Mouse (Mus musculus) granulocyte monocyte progenitor cell, adult 5-6 weeks (primary cell): ENCODE results near the gene Map3k12. TPM values are rescaled to one million over a fixed set of nuclear protein-coding genes. Genes with fewer than 3 reads are reported as not detected.

Experiments used
- ATAC-seq: replicated peaks from 2 replicates; pipeline ENCODE4 v1.8.0; 2016; ENCODE audit warnings: mild to moderate bottlenecking, moderate TSS enrichment, inconsistent platforms; ENCODE audit not compliant: poor library complexity, severe bottlenecking
- total RNA-seq, 2 experiments: library from RNA; stranded (forward) in 1 of 2; stranded (reverse) in 1 of 2; fragments of 200-712, 200-1000 nt in 1 of 2; fragments of >200 nt in 1 of 2; fragmentation: Nextera tagmentation in 1 of 2; gene quantifications; 2 replicates each; pipeline ENCODE4 v1.2.3; 2014 to 2017

The Map3k12 gene
- total RNA-seq, 2 experiments from 2014 or later: 0.26 TPM; not detected in 1

DNA sequence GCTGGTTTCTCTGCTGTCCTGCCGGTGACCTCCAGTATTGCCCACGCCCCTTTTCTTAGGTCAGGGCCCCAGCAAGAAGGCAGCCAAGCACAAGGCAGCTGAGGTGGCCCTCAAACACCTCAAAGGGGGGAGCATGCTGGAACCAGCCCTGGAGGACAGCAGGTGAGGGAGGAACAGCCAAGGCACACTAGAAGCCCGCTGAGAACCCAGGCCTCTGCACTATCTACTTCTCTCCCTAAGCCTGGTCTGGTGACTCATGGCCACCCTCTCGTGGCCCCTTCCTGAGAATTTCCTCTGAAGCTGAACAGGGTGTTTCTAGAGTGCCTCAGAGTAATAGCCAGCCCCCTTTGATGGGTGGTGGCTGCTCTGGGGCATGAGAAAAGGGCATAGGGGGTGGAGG, 3.6 kb upstream of the Map3k12 start:
- ATAC-seq: no peak

DNA sequence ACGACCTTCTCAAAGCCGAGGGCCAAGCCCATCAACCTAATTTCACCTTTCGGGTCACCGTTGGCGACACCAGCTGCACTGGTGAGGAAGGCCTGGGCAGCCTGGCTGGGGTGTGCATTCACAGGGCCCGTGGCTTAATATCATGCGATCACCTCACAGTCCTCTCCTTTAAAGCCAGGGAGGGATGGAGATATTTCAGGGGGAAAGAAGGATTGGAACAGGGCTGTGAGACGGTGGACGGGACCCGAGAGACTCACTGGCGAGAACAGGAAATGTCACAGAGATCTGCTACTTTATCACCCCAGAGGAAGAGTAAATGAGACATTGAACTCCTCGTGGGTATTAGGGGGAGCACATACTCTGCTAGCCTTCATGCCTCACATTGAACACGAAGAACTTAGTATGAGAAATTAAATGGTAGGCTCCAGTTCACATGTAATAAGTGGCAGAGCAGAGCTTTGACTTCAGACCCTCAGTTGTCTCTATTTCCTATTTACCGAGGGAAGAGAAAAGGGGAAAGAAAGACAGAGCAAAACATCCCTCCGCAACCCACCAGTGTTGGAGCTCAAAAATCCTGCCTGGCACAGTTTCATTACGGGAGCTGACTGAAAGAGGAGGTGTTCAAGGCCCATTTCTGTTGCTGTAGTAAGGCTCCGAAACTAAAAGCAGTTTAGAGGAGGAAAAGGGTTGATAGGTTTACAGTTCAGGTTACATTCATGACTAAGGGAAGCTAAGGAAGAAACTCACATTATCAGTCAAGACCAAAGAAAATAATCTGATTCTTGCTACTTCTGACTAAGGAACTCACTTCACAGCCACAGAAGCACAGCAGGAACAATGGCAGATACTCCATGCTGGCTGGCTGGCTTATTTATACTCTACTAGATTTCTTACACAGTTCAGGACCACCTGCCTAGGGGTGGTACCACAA, 2.6 kb upstream of the Map3k12 start:
- ATAC-seq: no peak

DNA sequence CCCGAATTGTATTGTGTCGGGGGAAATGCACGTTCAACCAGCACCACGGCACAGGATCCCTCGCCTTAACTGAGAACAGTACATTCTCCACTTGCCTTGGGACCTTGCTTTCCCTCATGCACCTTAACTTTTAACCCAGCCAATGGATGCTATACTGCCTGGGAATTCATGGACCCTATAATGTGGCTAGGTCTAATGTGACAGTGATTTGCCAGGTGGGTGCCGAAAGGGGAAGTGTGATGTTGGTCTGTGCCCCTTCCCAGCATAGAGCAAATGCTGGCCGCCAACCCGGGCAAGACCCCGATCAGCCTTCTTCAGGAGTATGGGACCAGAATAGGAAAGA, 2.0 kb upstream of the Map3k12 start:
- ATAC-seq: no peak

DNA sequence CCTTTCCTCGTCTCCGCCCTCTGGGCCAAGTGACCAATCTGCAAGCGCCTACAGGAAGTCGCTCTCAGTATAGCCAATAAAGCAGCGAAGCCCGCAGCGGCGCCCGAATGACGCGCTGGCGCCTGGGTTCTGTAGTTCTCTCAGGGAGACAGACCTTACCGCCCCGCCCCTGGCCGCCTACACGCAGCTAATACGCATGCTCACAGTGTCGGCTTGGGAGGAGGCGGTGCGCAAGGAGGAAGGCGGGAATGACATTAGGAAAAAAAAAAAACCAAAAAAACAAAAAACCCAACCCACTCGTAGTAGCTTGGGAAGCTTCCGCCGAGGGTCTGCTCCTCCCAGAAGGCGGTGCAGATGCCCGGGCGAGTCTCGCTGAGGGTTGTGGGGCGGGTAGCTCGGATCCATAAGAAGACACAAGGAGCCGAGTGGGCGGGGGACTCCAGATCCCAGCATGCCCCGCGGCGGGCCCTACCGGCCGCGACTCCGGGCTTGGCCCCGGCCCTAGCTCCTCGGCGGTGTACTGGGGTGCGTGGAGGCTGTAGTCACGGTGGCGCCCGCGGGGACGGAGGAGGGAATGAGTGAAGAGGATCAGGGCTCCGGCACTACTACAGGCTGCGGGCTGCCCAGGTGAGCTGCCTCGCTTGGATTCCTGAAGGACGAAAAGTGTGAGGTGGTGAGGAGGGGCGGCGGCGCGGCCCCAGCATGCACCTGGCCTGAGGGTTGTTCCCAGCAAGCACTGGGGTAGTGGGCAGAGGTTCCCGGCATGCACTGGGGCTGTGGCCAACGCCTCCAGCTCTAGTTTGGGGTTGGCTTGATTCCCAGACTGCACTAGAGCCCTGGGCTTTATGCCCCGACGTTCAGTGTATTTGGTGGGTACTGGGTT, 1.4 kb upstream of the Map3k12 start, which contains the start of gene Tarbp2:
Gene Tarbp2 (plus strand): TSS at position 217 of the 883 bp plus-strand sequence.
- peak; percentile 77 for ATAC-seq

DNA sequence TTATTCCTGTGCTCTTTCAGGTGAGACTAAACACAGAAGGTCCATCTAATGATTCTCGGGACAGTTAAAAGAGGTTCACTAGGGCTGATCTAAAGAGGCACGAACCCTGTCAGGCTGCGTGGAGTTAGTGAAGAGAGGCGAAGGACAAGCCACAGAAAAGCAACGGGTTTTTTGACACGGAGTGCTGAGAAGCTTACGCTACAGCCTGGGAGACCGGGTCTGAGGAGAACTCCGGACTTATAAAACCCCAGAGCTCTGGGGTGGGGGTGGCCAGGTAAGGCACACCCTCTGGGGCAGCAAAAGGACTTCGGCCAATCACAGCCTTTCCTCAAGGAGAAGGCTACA, 739 bp upstream of the Map3k12 start:
- ATAC-seq: no peak

DNA sequence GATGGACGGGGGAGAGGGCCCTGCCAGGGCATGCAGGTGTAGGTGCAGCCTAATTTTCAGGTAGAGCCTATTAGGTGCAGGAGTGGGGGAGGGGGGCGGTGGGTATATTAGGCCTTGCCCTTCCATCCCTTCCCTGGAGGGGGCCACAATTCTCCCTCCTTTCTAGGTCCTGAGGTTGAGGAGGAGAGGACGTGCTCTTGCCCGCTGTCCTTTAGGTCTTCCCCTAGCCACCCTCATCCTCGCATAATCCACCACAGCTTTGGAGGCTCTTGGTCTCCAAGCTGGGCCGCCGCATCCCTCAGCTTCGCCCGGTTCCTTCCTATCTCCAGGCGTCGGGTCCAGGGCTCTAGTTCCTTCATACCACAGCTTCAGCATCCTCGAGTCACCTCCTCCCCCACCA, 571 bp downstream of the Map3k12 start:
- no peak for ATAC-seq

DNA sequence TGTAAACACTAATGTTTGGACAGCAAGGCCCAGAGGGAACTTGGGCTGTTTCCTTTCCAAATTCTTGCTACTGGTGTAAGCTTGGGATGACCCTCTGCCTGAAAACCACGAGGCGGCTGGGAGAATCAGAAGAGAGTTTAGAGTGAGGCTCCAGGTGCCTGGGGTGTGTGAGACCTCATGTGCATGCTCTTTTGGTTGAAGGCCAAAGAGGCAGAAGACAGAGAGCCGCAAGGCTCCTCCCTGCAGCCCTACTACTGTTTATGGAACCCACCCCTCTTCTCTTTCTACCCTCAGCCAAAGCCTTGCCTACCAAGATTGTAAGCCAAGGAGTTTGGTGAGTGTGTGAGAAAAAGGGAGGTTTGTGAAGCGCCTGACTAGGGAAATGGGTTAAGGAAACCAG, 1.1 kb downstream of the Map3k12 start:
- ATAC-seq: no peak

DNA sequence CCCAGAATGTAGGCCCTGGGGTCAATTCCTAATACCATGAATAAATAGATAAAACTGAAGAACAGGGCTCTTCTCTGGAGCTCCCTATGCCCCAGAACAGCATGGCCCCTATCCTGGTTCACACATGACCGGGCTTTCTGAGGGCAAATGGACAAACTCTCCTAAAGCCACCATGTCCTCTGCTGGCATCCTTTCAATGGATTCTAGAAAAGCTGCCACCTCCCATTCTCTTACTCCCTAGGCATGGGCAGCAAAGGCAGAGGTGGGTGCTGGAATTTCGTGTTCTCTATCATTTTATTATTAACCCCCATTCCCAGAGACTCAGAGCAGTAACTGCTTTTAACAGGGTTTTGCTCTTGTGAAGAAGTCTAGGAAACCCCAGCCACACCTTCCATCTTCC, 1.6 kb downstream of the Map3k12 start:
- no peak for ATAC-seq

DNA sequence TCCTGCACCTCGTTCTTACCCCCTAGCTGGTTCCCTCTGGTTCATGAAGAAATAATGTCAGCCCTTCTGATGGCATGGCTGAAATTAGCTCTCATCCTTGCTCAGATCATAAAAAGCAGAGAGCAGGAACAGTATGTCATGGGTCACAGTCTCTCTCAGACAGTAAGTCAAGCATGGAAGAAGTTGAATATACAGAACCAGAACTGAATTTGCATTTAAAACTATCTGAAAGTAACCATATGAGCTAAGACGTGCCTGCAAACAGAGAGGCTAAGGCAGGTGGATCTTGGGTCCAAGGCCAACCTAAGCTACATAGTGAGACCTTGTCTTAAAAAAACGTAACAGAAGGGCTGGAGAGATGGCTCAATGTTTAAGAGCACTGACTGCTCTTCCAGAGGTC, 3.9 kb downstream of the Map3k12 start:
- ATAC-seq: no peak

DNA sequence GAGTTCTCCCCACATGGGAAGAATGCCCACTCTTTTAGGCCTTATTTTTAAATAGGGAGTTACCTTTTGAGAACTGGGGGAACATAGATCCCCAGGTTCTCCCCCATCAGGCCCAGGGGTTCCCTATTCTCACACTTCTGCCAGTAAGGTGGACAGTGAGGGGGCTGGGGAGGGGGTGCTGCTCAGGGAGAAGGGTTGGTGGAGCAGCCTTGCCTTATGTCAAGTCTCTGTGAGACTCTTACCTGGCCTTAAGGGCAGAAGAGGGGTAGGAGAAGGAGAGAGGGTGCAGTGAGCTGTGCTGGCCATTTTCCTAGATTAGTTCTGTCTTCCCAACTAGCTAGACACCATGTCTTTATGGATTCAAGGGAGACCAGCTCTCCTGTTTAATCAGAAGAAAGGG, 4.4 kb downstream of the Map3k12 start:
- ATAC-seq: no peak

DNA sequence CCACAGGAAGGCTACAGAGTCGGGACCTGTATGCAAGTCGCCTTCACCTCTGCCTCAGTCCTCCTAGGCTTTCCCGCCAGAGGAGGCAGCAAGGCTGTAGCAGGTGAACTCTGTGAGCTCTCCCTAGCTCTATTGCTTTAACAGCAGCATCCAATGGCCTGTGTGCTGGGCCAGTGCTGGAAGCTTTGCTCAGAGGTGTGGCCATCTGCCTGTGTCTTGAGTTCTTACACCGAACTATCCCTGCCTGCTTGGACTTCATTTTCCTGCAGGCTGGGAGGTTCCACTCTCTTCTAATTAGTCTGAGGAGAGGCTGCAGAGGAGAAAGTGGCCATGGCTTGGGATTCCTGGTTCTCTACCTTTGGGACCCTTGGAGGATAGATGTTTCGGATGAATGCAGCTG, 4.9 kb downstream of the Map3k12 start:
- ATAC-seq: no peak

DNA sequence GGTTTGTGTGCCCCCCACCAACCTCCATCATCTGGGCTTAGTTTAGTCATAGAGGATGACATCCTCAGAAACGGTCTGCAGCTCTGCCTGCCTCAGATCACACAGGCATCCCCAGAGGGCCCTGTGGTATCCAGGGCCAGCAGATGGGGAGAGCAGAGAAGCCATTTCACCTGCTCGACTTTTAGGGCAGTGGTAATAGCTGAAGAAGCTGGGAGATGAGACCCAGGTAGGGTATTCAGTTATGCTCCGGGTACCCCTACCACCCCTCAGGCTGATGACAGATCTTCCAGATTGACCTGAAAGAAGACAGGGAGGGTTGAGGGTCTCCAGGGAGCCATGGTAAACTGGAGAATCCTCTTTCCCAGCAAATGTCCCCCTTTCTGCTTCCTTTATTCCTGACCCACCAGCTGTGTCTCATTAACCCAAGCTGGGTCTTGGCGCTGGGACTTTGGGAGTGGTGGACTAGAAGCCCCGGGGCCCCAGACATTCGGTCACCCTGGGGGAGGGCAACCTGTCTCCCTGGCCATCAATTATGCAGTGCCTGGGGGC, 5.5 kb downstream of the Map3k12 start:
- ATAC-seq: no peak

DNA sequence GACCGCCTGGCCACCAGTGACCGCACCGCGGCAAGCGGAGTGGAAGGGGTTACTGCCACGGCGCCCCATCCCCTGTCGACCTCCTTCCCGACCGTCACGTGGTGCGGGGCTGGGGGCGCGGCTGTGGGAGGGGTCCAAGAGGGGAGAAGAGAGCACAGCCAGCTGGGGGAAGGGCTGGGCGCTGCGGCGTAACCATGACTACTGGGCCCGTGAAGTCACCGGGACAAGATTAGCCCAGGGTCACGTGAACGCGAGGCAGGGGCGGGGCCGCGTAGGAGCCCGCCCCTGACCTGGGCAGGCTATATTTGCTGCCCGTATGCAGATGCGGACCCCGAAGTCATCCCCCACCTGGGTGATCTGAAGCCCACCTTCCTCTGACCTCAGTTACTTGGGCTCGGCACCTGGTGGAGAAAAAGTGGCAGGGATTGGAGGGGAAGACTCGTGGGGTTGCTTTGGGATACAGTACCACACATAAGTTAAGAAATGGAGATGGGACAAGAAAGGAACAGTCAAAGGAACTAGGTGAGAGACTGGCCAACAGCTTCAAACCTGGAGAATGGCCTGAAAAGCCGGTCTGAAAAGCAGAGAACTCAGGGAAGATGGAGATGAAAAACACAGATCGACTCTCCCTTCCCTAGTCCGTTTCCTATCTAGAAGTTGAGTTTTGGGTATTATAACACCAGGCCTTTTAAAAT, 6.1 kb downstream of the Map3k12 start:
- peak; percentile 87 for ATAC-seq

DNA sequence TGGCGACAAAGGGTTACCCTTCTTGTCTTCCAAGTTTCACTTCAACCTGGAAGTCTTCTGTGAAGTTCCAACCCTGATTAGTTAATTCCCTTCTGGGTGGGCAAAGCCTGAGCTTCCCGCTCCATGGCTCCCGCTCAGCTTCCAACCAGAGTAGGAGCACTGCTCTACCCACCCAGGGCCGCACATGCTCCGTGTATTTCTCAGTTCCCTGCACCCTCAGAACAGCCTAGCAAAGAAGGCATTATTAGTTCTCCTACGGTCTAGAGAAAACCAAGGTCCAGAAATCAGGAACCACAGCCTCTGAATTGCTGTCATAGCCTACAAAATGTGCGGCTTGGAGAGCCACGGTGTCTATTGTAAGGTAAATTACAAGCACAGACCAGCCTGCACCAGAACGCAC, 6.8 kb downstream of the Map3k12 start:
- ATAC-seq: peak; percentile 19

DNA sequence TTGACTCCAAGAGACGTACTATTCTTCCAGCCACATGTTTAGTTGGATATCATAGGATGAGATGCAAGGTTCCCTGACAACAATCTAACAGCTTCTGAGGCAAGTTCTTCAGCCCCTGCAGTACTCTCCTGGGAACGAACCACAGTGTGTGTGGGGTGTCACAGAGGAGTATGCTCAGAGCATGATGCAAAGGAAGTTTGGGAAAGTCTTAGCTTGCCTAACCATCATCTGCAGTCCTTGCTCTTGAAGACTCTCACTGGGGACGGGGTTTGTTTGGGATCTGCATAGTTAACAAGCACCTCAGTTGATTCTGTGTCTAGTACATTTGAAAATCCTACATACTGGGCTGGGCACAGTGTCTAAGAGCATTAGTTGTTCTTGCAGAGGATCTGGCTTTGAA, 8.5 kb downstream of the Map3k12 start:
- ATAC-seq: no peak

DNA sequence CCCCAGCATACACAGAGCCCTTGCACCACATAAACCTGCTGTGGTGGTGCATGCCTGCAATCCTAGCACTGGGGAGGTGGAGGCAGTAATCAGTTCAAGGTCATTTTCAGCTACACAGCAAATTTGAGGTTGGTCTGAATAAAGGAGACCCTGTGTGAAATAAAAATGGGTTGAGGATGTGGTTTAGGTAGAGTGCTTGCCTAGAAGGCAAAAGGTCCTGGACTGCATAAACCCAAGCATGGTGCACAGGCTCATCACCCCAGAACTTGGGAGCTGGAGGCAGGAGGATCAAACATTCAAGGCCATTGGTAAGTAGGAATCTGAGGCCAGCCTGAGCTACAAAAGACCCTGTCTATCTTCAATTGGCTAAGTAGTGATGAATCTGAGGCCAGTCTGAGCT, 9.3 kb downstream of the Map3k12 start:
- ATAC-seq: no peak

DNA sequence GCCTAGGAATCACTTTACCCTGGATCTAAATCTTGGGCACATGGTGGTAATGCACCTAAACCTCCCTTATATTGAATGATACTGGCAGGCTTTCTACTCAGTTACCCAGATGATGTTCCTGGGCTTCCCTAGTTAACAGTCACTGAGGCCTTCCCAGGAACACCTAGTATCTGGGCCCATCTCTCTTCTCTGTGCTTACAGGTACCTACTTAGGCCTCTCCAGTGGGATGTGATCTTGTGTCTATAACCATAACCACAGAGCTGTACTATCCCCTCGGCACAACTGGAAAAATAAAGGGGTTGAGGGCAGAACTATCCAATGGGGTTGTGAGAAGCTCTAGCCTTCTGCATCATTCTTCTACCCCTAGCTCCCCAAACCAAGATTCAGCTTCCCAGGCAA, 10.0 kb downstream of the Map3k12 start:
- ATAC-seq: no peak

DNA sequence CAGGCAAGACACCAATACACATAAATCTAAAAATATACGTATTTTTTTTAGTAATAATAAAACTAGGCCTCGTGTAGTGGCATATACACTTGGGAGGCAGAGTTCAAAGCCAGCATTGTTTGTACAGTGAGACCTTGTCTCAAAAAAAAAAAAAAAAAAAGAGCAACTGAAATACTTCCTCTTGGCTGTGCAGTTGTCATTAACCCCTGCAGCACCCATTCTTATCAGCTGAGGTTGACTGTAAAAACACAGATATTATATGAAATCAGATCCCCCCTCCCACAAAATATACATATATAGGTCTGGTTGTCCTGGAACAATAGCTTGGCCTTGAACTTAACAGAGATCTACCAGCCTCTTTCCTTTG, 10.4 kb downstream of the Map3k12 start:
- no peak for ATAC-seq

DNA sequence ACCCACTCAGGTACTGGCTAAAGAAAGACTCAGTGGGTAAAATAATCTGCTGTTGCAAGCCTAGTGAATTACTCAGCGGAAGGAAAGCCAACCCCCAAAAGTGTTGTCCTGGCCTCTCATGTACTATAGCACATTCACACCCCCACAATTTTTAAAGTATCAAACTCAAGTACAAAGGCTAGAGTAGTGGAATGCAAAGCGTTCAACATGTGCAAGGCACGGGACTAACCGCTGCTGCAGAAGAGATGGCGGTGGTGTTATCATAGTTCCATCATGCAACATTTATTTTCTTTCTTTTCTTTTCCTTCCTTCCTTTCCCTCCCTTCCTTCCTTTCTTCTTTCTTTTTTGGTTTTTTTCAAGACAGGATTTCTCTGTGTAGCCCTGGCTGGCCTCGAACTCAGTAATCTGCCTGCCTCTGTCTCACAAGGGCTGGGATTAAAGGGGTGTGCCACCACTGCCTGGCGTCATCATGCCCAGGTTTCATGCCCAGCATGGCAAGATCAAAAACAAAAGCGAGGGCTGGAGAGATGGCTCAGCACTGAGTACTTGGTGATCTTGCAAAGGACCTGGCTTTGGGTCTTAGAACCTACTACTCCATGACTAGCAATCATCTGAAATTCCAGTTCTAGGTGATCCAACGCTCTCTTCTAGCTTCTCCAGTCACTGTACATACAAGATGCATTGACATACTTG, 10.9 kb downstream of the Map3k12 start:
- ATAC-seq: no peak
